Mouse (Mus musculus): ENCODE data around the gene Fkbp9. TPM values are rescaled to one million over a fixed set of nuclear protein-coding genes. Genes with fewer than 3 reads are reported as not detected.

The Fkbp9 gene
- polyA plus RNA-seq, 1 experiment from 2014 or later: 42.6 TPM

DNA sequence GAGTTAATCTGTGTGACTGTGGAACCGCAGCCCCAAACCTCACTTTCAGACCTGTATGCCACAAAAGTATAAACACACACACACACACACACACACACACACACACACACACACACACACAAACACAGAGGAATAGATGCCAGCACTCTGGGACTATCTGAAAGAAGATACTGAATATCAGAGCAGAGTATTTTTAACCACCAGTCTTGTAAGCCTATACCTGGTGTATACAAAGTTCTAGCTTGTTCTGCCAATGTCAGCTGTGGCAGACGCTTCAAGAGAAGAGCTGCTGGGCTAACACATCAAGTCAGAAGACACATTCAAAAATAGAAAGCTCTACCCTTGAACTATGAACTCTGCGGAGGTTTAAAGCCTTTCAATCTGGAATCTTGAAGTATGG, 67.7 kb downstream of the Fkbp9 start:
- 0 out of 2 replicates have a peak, but pooled peaks cover 19% of the 10 kb centered on the region for H3K4me1 ChIP-seq (replicated peaks; ENCODE audit: control insufficient read depth, insufficient read depth, low read length)
- H3K27ac ChIP-seq: no peak overlapping the region
- no peaks in the 10 kb centered on the region for H3K27me3 ChIP-seq (ENCODE audit: control insufficient read depth, insufficient read depth, low read length)
- no peak overlapping the region for H3K4me2 ChIP-seq (replicated peaks)
- 93% methylated on average over 3 of the region's 3 CpGs for WGBS
- no peak overlapping the region for H3K9ac ChIP-seq
- H3K36me3 ChIP-seq (replicated peaks; ENCODE audit: control insufficient read depth, insufficient read depth): no peaks in the 10 kb centered on the region
- no peaks in the 10 kb centered on the region for H3K9me3 ChIP-seq (ENCODE audit: control insufficient read depth, low read length)
- DNase-seq (ENCODE audit: low spot score) (no peak), ATAC-seq (ENCODE audit: low FRiP score) (no peak)
- no peak overlapping the region for H3K4me3 ChIP-seq (replicated peaks; ENCODE audit: low read length)

DNA sequence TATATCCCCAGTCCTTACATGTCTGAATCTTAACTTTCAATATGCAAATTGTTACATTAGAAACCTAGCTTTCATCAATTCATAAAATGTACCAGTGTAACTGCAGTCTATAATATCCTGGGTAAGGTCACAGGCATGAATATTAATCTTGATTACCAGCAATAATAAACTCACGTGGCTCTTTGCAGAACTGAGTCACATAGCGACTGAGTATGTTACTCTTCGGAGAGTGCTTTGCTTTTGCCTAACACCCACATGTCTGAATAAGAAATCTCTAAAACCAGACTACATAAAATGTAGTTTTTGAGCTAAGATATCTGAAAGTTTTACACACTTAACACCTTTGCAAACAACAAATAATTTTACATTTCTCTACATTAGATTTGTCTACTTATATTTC, 69.5 kb downstream of the Fkbp9 start:
- 58% methylated on average over 3 of the region's 3 CpGs for WGBS
- DNase-seq (ENCODE audit: low spot score): no peak
- Histone ChIP-seq H3K27me3 (ENCODE audit: control insufficient read depth, insufficient read depth, low read length) (no peaks in the 10 kb centered on the region), H3K4me3 (replicated peaks; ENCODE audit: low read length) (no peak overlapping the region), H3K4me2 (replicated peaks) (no peak overlapping the region), H3K9me3 (ENCODE audit: control insufficient read depth, low read length) (no peaks in the 10 kb centered on the region), H3K4me1 (replicated peaks; ENCODE audit: control insufficient read depth, insufficient read depth, low read length) (peaks cover 27% of the 10 kb centered on the region; the same call in 1 of the 2 replicates), H3K27ac (no peak overlapping the region), H3K9ac (no peak overlapping the region), H3K36me3 (replicated peaks; ENCODE audit: control insufficient read depth, insufficient read depth) (no peaks in the 10 kb centered on the region)
- ATAC-seq (ENCODE audit: low FRiP score): no peak

DNA sequence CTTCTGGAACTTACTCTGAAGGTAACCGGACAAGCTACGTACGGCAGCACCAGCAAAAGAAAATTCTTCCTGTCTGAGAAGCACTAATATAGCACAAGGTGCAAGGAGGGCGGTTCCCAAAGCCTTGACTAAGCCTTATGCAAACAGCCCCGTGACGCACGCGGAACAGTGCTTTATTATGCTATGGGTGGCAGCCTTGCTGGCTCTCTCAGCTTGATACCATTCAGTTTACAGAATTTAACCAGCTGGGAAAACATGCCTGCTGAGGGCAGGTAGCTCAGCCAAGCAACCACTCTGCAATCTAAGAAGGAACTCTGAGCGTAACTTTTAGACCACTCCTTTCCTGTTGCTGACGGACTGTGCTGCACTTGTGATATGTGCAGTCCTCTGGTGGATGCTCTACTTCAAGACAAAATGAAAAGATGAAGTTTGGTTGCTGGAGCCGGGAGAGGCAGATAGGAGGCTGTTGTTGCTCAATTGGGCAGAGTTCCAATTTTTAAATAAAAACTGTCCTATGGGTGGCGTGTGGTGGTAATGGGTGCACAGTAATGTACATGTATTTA, 70.0 kb downstream of the Fkbp9 start:
- Histone ChIP-seq H3K27me3 (ENCODE audit: control insufficient read depth, insufficient read depth, low read length) (no peaks in the 10 kb centered on the region), H3K27ac (no peak overlapping the region), H3K4me1 (replicated peaks; ENCODE audit: control insufficient read depth, insufficient read depth, low read length) (peaks cover 27% of the 10 kb centered on the region; the same call in 1 of the 2 replicates), H3K9ac (no peak overlapping the region), H3K4me3 (replicated peaks; ENCODE audit: low read length) (no peak overlapping the region), H3K4me2 (replicated peaks) (peak overlapping the region; percentile 9; the same call in 1 of the 2 replicates), H3K36me3 (replicated peaks; ENCODE audit: control insufficient read depth, insufficient read depth) (no peaks in the 10 kb centered on the region), H3K9me3 (ENCODE audit: control insufficient read depth, low read length) (no peaks in the 10 kb centered on the region)
- no peak for DNase-seq (ENCODE audit: low spot score)
- WGBS: 31% methylated on average over 12 of the region's 12 CpGs
- ATAC-seq (ENCODE audit: low FRiP score): no peak

DNA sequence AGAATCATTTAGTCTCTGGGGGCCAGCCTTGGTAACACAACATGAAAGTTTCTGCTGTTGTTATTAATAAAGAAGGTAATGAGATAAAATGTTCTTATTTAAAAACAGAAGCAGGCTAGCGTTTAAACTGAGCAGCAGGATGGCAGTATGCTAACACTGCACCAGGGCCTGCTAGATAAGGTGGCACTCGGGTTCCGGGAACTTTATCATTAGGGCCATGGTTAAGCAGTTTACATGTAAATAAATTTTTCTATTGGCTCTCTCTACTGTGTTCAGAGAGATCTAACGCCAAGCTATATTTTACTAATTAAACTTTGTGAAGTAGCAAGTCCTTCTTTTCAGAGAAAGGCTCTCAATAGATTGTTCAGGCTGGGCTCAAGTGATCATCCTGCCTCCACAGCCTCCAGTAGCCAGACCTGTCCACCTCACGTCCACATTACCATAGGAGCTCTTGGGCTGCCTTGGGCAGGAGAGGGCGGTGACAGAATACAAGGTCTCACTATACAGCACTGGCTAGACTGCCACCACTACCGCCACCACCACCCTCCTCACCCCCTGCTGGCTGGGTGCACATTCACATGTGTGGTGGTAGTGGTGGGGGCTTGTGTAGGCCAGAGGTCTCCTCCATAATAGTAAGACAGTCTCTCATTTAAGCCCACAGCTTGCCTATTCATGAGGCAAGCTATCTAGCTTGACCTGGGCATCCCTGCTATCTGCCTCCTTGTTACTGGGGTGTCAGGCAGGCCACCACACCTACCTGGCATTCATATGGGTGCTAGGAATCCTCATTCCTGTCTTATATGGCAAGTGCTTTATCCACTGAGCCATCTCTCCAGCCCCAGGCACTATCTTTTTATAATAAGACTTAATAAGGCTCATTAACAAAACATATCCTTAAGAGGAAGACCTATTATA, 71.0 kb downstream of the Fkbp9 start:
- Histone ChIP-seq H3K9ac (no peak overlapping the region), H3K4me2 (replicated peaks) (no peak overlapping the region), H3K9me3 (ENCODE audit: control insufficient read depth, low read length) (no peaks in the 10 kb centered on the region), H3K4me1 (replicated peaks; ENCODE audit: control insufficient read depth, insufficient read depth, low read length) (peaks cover 27% of the 10 kb centered on the region; the same call in 1 of the 2 replicates), H3K36me3 (replicated peaks; ENCODE audit: control insufficient read depth, insufficient read depth) (no peaks in the 10 kb centered on the region), H3K27me3 (ENCODE audit: control insufficient read depth, insufficient read depth, low read length) (no peaks in the 10 kb centered on the region), H3K27ac (no peak overlapping the region), H3K4me3 (replicated peaks; ENCODE audit: low read length) (no peak overlapping the region)
- 85% methylated on average over 7 of the region's 7 CpGs for WGBS
- DNase-seq (ENCODE audit: low spot score): no peak
- ATAC-seq (ENCODE audit: low FRiP score): no peak; the same call in 1 of the 2 replicates

DNA sequence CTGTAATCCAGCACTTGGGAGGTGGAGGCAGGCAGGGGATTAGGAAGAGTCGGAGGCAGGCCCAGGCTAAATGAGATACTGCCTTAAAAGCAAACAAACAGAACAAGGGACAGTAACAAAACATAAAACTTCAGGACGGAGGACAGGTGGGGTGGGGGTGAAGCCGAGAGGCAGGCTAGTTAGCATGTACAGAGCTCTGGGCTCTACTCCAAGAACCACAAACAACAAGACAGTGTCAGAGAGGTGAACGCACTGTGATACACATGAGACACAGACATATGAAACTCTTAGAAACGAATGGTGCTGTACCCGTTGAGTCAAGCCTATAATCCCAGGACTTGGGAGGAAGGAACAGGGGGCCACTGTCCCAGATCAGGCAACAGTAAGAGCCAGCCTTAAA, 72.0 kb downstream of the Fkbp9 start:
- 62% methylated on average over 6 of the region's 6 CpGs for WGBS
- Histone ChIP-seq H3K9me3 (ENCODE audit: control insufficient read depth, low read length) (no peaks in the 10 kb centered on the region), H3K4me1 (replicated peaks; ENCODE audit: control insufficient read depth, insufficient read depth, low read length) (peaks cover 27% of the 10 kb centered on the region; the same call in 1 of the 2 replicates), H3K4me2 (replicated peaks) (no peak overlapping the region), H3K27ac (no peak overlapping the region), H3K4me3 (replicated peaks; ENCODE audit: low read length) (no peak overlapping the region), H3K36me3 (replicated peaks; ENCODE audit: control insufficient read depth, insufficient read depth) (no peaks in the 10 kb centered on the region), H3K9ac (no peak overlapping the region), H3K27me3 (ENCODE audit: control insufficient read depth, insufficient read depth, low read length) (no peaks in the 10 kb centered on the region)
- DNase-seq (ENCODE audit: low spot score): no peak
- ATAC-seq (ENCODE audit: low FRiP score): no peak

DNA sequence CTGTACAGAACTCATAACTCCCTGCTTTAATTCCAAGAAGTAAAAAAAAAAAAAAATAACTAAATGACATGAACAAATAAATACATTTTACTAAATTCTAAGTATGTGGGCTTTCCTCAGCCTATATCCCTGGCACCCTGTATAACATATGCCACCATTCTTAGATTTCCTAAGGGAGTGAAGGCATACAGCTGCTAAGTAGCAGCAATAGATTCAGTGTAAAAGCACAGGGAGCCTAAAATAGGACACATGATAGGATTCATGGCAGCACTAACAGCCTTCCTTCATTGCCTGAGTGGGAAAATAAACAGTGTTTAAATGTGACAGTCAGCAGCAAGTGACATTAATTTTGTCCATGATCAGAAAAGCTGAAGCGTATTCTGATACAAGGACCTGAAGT, 72.5 kb downstream of the Fkbp9 start:
- no peak for DNase-seq (ENCODE audit: low spot score)
- 83% methylated on average over 1 of the region's 1 CpGs for WGBS
- H3K9ac ChIP-seq: no peak overlapping the region
- no peak for ATAC-seq (ENCODE audit: low FRiP score)
- H3K4me1 ChIP-seq (replicated peaks; ENCODE audit: control insufficient read depth, insufficient read depth, low read length): peaks cover 27% of the 10 kb centered on the region; the same call in 1 of the 2 replicates
- no peaks in the 10 kb centered on the region for H3K27me3 ChIP-seq (ENCODE audit: control insufficient read depth, insufficient read depth, low read length)
- H3K9me3 ChIP-seq (ENCODE audit: control insufficient read depth, low read length): no peaks in the 10 kb centered on the region
- H3K36me3 ChIP-seq (replicated peaks; ENCODE audit: control insufficient read depth, insufficient read depth): no peaks in the 10 kb centered on the region
- no peak overlapping the region for H3K4me2 ChIP-seq (replicated peaks)
- H3K27ac ChIP-seq: no peak overlapping the region
- H3K4me3 ChIP-seq (replicated peaks; ENCODE audit: low read length): no peak overlapping the region

DNA sequence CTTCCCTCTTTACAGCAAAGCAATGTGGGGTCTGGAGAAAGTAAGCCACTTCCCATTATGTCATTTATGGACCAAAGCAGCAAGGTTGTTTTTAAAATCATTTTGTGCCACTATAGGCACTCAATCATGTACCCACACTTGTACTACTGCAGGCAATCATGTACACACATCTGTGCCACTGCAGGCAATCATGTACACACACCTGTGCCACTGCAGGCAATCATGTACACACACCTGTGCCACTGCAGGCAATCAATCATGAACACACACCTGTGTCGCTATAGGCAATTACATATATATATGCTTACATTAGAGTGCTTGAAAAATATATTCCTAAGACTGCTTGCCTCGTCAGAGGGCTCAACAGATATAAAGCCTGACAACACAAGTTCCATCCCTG, 73.1 kb downstream of the Fkbp9 start:
- ATAC-seq (ENCODE audit: low FRiP score): no peak
- no peak overlapping the region for H3K9ac ChIP-seq
- no peaks in the 10 kb centered on the region for H3K9me3 ChIP-seq (ENCODE audit: control insufficient read depth, low read length)
- no peak overlapping the region for H3K4me2 ChIP-seq (replicated peaks)
- H3K4me1 ChIP-seq (replicated peaks; ENCODE audit: control insufficient read depth, insufficient read depth, low read length): peaks cover 27% of the 10 kb centered on the region; the same call in 1 of the 2 replicates
- WGBS: 83% methylated on average over 2 of the region's 2 CpGs
- no peaks in the 10 kb centered on the region for H3K27me3 ChIP-seq (ENCODE audit: control insufficient read depth, insufficient read depth, low read length)
- no peak for DNase-seq (ENCODE audit: low spot score)
- H3K27ac ChIP-seq: no peak overlapping the region
- H3K4me3 ChIP-seq (replicated peaks; ENCODE audit: low read length): no peak overlapping the region
- no peaks in the 10 kb centered on the region for H3K36me3 ChIP-seq (replicated peaks; ENCODE audit: control insufficient read depth, insufficient read depth)

DNA sequence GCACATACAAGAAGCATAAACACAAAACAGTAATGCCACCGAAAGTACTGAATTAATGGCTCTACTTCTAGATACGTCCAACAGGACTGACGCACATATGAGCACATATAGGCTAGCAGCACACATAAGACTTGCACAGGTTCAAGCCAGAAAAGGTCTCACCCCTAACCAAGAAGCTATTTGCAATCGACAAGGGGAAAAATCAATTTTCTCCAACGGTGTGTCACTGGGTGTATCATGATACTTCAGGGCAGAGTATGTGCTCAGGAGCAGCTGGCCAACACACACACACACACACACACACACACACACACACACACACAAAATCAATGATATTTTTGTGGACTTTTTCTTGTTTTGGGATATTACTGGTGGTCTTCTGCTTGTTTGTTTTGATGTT, 73.6 kb downstream of the Fkbp9 start:
- DNase-seq (ENCODE audit: low spot score) (no peak), ATAC-seq (ENCODE audit: low FRiP score) (no peak)
- Histone ChIP-seq H3K9ac (no peak overlapping the region), H3K4me1 (replicated peaks; ENCODE audit: control insufficient read depth, insufficient read depth, low read length) (peaks cover 27% of the 10 kb centered on the region; the same call in 1 of the 2 replicates), H3K27me3 (ENCODE audit: control insufficient read depth, insufficient read depth, low read length) (no peaks in the 10 kb centered on the region), H3K4me2 (replicated peaks) (no peak overlapping the region), H3K4me3 (replicated peaks; ENCODE audit: low read length) (no peak overlapping the region), H3K36me3 (replicated peaks; ENCODE audit: control insufficient read depth, insufficient read depth) (no peaks in the 10 kb centered on the region), H3K27ac (no peak overlapping the region), H3K9me3 (ENCODE audit: control insufficient read depth, low read length) (no peaks in the 10 kb centered on the region)
- WGBS: 82% methylated on average over 5 of the region's 5 CpGs

DNA sequence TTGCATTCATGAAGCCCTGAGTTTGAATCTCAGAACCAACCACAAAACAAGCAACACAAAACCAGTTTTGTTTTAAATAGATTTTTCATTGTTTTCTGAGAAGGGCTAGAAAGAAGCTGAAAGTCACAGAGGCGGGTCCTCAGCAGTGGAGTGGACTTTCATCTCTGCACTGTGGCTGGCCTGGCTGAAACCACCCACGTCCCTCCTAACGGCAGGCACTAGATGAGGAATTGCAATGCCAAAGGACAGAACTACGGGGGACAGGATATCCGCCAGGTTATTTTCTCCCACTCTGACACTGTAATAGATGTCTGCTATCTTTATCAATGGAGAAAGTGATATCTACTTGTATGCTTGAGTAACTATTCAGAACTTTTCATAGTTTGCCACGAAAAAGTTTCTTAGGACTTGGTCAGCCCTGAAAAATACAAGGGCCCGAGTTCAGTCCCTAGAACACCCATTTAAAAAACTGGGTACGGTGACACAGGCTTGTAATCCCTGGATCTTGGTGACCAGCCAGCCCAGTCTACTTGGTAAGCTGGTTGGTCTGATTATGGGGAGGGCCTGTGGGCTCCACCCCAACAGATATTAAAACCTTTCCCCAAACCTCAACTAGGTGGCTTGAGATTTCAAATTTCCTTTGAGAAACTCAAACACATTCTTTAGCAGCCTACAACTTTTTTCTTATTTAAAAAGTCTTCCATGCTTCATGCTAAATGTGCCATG, 74.4 kb downstream of the Fkbp9 start:
- no peak for DNase-seq (ENCODE audit: low spot score)
- H3K27ac ChIP-seq: no peak overlapping the region
- no peak overlapping the region for H3K9ac ChIP-seq
- ATAC-seq (ENCODE audit: low FRiP score): no peak
- H3K9me3 ChIP-seq (ENCODE audit: control insufficient read depth, low read length): no peaks in the 10 kb centered on the region
- 84% methylated on average over 8 of the region's 8 CpGs for WGBS
- H3K4me3 ChIP-seq (replicated peaks; ENCODE audit: low read length): no peak overlapping the region
- H3K27me3 ChIP-seq (ENCODE audit: control insufficient read depth, insufficient read depth, low read length): no peaks in the 10 kb centered on the region
- H3K4me2 ChIP-seq (replicated peaks): no peak overlapping the region
- peaks cover 27% of the 10 kb centered on the region; the same call in 1 of the 2 replicates for H3K4me1 ChIP-seq (replicated peaks; ENCODE audit: control insufficient read depth, insufficient read depth, low read length)
- H3K36me3 ChIP-seq (replicated peaks; ENCODE audit: control insufficient read depth, insufficient read depth): no peaks in the 10 kb centered on the region
